Mouse (Mus musculus): ENCODE measurements at regions not wholly inside any gene's neighbourhood (a gene's known extent, or its start where the extent isn't known, plus 50 kb on each side); places are given as distances from the start of the nearest gene placed in this dataset.
A peak's percentile ranks its signal among the peaks of the same experiment; 100 is the strongest.

DNA sequence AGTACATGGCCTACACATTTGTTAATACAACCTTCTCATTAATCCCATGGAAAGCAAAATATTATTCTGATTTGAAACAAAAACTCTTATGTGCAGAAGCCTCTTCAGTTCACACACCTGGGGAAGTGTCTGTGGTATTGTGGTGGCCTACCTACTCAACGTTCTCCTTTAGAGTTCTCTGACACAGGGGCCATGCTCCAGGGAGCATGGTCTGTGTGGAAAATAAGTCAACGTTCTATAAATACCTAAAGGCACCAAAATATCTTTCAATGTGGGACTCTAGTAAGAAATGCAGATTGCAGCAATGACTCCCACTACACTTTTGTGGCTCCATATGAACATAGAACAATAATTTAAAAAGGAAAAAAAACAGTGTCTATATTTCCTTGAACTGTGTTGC lies 489.0 kb upstream of the A1bg start:
- no peak for DNase-seq (ENCODE audit: low spot score in 2 of 2)

DNA sequence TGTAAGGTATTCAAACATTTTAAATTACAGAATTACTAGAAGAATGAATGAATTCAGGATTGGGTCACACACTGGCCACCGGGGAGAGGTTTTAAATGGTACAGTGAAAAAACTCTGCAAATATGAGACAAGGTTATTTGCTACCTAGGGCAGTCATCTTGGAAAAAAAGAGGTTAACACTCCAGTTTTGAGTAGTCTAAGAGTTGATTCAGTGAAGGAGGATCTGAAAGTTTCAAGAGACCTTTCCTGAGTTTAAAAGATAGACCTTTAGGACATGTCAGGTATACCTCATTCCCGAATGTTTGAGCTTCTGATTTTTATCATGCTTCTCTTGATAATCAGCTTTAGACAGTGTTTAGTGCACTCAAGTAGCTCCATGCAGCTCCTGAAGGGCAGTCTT lies 488.0 kb upstream of the A1bg start:
- no peak for DNase-seq (ENCODE audit: low spot score in 2 of 2)

- no peak for DNase-seq (ENCODE audit: low spot score in 2 of 2)
These were observed 485.8 kb upstream of the A1bg start for GRCm38 (mm10) chr15:61408621-61409020.

DNA sequence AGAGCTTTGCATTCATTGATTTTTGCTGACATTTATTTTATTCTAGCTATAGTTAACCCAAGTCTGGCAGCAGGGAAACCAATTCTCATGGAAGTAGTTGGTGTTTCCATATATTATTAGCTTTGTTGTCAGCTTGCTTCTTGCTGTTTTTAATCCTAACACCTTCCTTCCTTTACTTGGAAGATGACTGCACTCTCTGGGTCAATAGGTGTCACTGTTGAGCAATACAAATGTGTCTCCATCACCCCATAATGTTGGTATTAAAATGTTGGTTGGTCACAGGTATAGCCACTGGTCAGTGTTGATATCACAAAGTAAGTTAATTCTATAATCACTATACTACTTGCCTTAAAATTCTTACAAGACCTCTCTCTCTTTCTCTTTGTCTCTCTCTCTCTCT lies 477.9 kb upstream of the A1bg start:
- DNase-seq (ENCODE audit: low spot score in 2 of 2) = no peak

- DNase-seq (ENCODE audit: low spot score in 2 of 2) = no peak
These were observed 477.2 kb upstream of the A1bg start for GRCm38 (mm10) chr15:61399971-61400370.

GRCm38 (mm10) chr15:61398829-61399228 lies 476.0 kb upstream of the A1bg start:
- no peak for DNase-seq (ENCODE audit: low spot score in 2 of 2)

DNA sequence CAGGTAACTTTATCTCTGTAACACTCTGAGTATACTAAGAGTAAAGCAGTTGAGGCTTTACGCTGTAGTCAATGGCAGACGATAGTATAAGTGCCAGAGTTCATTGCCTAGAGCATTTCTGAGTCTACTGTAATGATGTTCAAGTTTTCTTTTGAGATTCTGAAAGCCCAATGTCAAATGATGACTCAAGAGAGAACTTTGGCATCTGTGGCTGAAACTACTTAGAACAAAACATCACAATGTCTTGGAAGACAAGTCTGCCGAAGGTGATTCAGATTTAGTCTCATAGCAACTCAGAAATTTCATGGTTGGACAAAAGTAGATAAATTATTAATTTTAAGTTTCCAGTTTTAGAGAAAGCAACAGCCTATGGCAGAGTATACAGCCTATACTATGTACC lies 474.2 kb upstream of the A1bg start:
- DNase-seq (ENCODE audit: low spot score in 2 of 2) = no peak

- DNase-seq (ENCODE audit: low spot score in 2 of 2) = no peak
These were observed 472.5 kb upstream of the A1bg start for GRCm38 (mm10) chr15:61395296-61395826.

- DNase-seq (ENCODE audit: low spot score in 2 of 2) = no peak
These were observed 457.9 kb upstream of the A1bg start for GRCm38 (mm10) chr15:61380666-61381065.

GRCm38 (mm10) chr15:61366276-61366675 lies 443.5 kb upstream of the A1bg start:
- DNase-seq (ENCODE audit: low spot score in 2 of 2) = no peak

DNA sequence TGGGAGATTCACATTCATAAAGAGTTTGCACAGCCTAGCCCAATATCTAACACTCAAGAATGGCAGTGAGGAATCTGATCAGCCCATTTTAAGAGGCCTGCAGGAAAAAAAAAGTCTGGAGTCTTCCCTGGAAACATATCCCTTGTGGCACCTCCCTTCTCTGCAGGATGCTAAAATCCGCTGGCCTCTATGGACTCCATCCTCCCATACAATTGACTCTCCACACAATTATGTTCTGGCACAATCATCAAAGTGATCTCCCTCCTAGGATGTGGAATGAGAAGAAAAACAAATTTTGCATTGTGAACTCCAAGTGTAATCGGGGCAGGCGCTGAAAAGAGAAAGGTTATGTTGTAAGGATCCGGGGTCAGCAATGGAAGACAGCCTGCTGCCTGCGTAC lies 442.7 kb upstream of the A1bg start:
- DNase-seq (ENCODE audit: low spot score in 2 of 2) = no peak

- no peak for DNase-seq (ENCODE audit: low spot score in 2 of 2)
These were observed 441.6 kb upstream of the A1bg start for GRCm38 (mm10) chr15:61364461-61364860.

DNA sequence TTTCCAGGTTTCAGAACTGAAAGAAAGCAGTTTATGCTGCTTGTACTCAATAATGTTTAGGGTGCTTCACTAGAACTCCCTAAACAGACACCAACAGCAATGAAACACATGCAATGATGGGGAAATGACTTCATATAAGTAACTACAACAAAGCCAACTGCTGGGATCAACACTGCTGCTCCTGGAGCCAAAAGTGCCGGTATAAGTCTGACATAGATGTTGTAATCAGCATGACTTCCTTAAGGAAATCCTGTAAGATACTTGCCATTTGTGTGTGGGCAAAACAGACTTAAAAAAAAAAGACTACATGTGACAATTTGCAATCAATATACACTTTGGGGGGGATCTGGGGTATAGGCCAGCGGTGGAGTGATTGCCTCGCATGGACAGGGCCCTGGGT lies 438.4 kb upstream of the A1bg start:
- DNase-seq (ENCODE audit: low spot score in 2 of 2) = no peak

- no peak for DNase-seq (ENCODE audit: low spot score in 2 of 2)
These were observed 432.5 kb upstream of the A1bg start for GRCm38 (mm10) chr15:61355344-61355743.

- no peak for DNase-seq (ENCODE audit: low spot score in 2 of 2)
These were observed 429.0 kb upstream of the A1bg start for GRCm38 (mm10) chr15:61351729-61352342.

- no peak for DNase-seq (ENCODE audit: low spot score in 2 of 2)
These were observed 422.3 kb upstream of the A1bg start for GRCm38 (mm10) chr15:61345101-61345500.

- no peak for DNase-seq (ENCODE audit: low spot score in 2 of 2)
These were observed 419.8 kb upstream of the A1bg start for GRCm38 (mm10) chr15:61342618-61343017.

GRCm38 (mm10) chr15:61327925-61328324 lies 405.1 kb upstream of the A1bg start:
- no peak for DNase-seq (ENCODE audit: low spot score in 2 of 2)

GRCm38 (mm10) chr15:61322243-61322642 lies 399.4 kb upstream of the A1bg start:
- DNase-seq (ENCODE audit: low spot score in 2 of 2) = no peak

DNA sequence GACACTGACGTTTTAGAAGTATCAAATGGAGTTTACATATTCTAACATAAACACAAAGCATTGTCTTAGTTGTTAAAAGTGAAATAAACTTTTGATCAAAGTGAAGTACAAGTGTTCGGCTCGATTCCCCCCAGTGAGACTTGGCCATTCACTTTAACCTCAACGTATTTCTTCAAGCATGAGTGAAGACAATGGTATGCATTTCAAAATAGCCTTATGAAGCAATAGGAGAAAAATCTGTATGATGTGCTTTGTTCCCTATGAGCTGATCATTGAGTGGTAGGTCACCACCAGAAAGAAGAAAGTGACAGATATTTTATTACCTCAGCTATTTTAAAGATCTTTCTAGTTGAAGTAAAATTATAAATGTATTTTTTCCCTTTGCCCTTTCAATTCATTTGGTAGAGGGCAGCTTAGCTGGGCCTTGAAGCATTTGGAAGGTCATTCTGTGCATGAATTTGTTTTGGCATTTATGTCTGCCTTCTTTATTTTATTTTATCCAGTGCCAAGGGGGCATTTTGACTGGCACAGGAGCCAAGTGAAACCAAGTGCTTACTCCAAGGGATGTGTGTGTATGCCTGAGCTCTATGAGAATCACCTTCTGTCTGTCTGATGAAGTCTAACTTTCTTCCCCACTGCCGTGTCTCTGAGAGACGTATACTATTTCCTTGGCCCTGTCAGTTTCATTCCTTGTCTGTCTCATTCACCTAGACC lies 386.8 kb upstream of the A1bg start:
- no peak for DNase-seq (ENCODE audit: low spot score in 2 of 2)

DNA sequence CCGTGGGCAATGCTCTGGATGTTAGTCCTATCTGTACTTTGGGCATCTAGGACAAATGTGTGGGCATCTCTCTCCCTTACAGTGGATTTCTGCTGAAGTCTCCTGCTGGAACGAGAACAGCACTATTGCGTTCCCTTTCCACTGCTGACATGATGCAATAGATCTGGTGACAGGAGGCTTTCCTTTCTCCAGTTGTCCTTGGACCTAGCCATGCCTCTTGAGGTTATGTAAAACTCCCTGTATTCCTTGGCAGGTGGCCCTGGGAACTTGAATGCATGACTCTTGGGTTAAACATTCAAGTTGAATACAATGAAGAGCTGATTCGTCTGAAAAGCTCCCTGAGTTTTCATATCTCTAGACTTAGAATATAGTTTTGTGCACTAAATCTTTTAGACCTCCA lies 386.1 kb upstream of the A1bg start:
- DNase-seq (ENCODE audit: low spot score in 2 of 2) = peak in 1 of 2 experiments; percentile 34

GRCm38 (mm10) chr15:61304546-61304945 lies 381.7 kb upstream of the A1bg start:
- no peak for DNase-seq (ENCODE audit: low spot score in 2 of 2)

DNA sequence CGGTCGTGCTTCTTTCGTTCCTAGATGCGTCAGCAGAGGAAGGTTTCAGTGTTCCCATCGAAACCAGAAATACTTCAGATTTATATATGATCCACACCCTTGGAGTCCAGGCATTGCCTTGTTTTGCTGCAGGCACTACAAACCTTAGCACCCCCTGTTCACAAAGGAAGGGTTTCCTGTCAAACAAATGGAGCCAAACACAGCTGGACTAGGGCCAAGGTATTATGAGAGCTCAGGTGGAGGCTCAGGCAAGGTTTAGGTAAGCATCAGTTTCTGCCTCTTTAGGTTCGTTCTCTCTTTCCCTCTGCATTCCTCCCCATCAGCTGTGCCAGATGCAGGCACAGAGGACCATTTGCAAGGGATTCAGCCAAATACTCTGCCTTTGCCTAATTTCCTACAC lies 377.0 kb upstream of the A1bg start:
- no peak for DNase-seq (ENCODE audit: low spot score in 2 of 2)
